Mouse (Mus musculus): ENCODE results near the gene Icam2.
A peak's percentile ranks its signal among the peaks of the same experiment; 100 is the strongest.

GRCm38 (mm10) chr11:106397656-106398055 is 9.8 kb upstream of the Icam2 start:
- TF ChIP-seq CTCF (IDR thresholded peaks at IDR 0.05; ENCODE audit: low read depth) = peak; percentile 66
- no peak for TF ChIP-seq EP300 (IDR thresholded peaks at IDR 0.05; ENCODE audit: low read depth)
